Mouse (Mus musculus) lung, adult 2 months (tissue): ENCODE data around the gene Efs.
"Not testable (repeated sequence)": the region's sequence is repeated elsewhere in the genome, so short reads cannot be mapped to it uniquely, and the experiment has no call there.

ENCODE experiments used
- CTCF ChIP-seq: fragments of 200-500 bp; IDR thresholded peaks from 2 replicates; pipeline ENCODE4 v1.5.1; 2011; ENCODE audit warnings: mild to moderate bottlenecking, low read length, control low read depth; ENCODE audit not compliant: insufficient read depth
- POLR2A ChIP-seq: fragments of 200-500 bp; IDR thresholded peaks from 2 replicates; pipeline ENCODE4 v1.6.1; 2011; ENCODE audit warnings: low read depth, mild to moderate bottlenecking, control low read depth, low read length, borderline replicate concordance; ENCODE audit errors: extremely low read depth

DNA sequence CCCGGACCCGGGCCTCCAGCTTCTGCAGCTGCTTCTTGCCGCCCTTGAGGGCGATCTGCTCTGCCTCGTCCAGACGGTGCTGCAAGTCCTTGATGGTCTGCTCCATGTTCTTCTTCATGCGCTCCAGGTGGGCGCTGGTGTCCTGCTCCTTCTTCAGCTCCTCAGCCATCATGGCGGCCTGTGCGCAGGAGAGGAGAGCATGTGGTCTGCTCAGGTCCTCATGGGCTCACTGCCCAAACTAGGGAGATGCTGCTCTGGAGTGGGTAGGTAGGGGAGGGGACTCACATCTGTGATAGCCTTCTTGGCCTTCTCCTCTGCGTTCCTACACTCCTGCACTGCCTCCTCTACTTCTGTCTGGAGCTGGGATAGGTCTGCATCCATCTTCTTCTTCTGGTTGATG, 46.9 kb upstream of the Efs start:
- TF ChIP-seq CTCF, POLR2A: not testable (repeated sequence)
